Mouse (Mus musculus) C2C12 (cell line): ENCODE measurements around the gene Slc7a1.

Experiments used
- CEBPB ChIP-seq: IDR thresholded peaks from one replicate; pipeline ENCODE4 v1.6.1; 2011; ENCODE audit warnings: low read depth, mild to moderate bottlenecking, control low read depth, moderate library complexity
- CTCF ChIP-seq: IDR thresholded peaks from one replicate; pipeline ENCODE4 v1.5.1; 2011; ENCODE audit not compliant: control insufficient read depth, insufficient read depth, insufficient read length
- FOSL1 ChIP-seq: IDR thresholded peaks from one replicate; pipeline ENCODE4 v1.8.0; 2011; ENCODE audit warnings: mild to moderate bottlenecking, low read length; ENCODE audit not compliant: poor library complexity, insufficient read depth, severe bottlenecking
- MAX ChIP-seq: IDR thresholded peaks from one replicate; pipeline ENCODE4 v1.6.1; 2011; ENCODE audit warnings: mild to moderate bottlenecking, control low read depth
- MYOD1 ChIP-seq: IDR thresholded peaks from one replicate; pipeline ENCODE4 v1.6.1; 2011; ENCODE audit warnings: low read depth; ENCODE audit not compliant: control insufficient read depth, insufficient read length
- MYOG ChIP-seq: IDR thresholded peaks from one replicate; pipeline ENCODE4 v1.6.1; 2011; ENCODE audit not compliant: control insufficient read depth, insufficient read length; ENCODE audit errors: extremely low read depth
- USF1 ChIP-seq: IDR thresholded peaks from one replicate; pipeline ENCODE4 v1.6.1; 2011; ENCODE audit warnings: low read depth, mild to moderate bottlenecking, control low read depth, moderate library complexity

- no peak for TF ChIP-seq CTCF
- TF ChIP-seq MYOD1: no peak
- no peak for TF ChIP-seq USF1
- no peak for TF ChIP-seq FOSL1
- TF ChIP-seq MAX: no peak
- no peak for TF ChIP-seq CEBPB
- TF ChIP-seq MYOG: no peak
Measured at GRCm38 (mm10) chr5:148359131-148359530, 40.6 kb downstream of the Slc7a1 start.
